Mouse (Mus musculus) testis, adult 2 months (tissue): ENCODE measurements around the gene Gorab. TPM values are rescaled to one million over a fixed set of nuclear protein-coding genes. Genes with fewer than 3 reads are reported as not detected.

ENCODE experiments used
- H3K27ac ChIP-seq: fragments of 200-500 bp; 2 replicates; pipeline ENCODE4 v1.5.1; 2012; ENCODE audit warnings: low read depth, low read length; ENCODE audit not compliant: control insufficient read depth, insufficient read depth
- H3K27me3 ChIP-seq: fragments of 200-500 bp; 2 replicates; pipeline ENCODE4 v1.6.1; 2012; ENCODE audit warnings: mild to moderate bottlenecking, low read length, moderate library complexity; ENCODE audit not compliant: control insufficient read depth, insufficient read depth
- H3K36me3 ChIP-seq: fragments of 200-500 bp; 2 replicates; pipeline ENCODE4 v1.6.1; 2012; ENCODE audit warnings: mild to moderate bottlenecking, low read length; ENCODE audit not compliant: control insufficient read depth, insufficient read depth
- H3K4me1 ChIP-seq: fragments of 200-500 bp; 2 replicates; pipeline ENCODE4 v1.6.1; 2012; ENCODE audit warnings: low read length; ENCODE audit not compliant: control insufficient read depth, insufficient read depth
- H3K4me3 ChIP-seq: fragments of 200-500 bp; 2 replicates; pipeline ENCODE4 v1.5.1; 2012; ENCODE audit warnings: low read depth, mild to moderate bottlenecking, low read length, moderate library complexity, mixed read lengths; ENCODE audit not compliant: control insufficient read depth
- CTCF ChIP-seq: fragments of 200-500 bp; IDR thresholded peaks from 2 replicates; pipeline ENCODE4 v1.5.1; 2012; ENCODE audit warnings: low read depth, mild to moderate bottlenecking, inconsistent platforms, low read length, moderate library complexity; ENCODE audit not compliant: control insufficient read depth, insufficient read depth, insufficient replicate concordance
- POLR2A ChIP-seq: fragments of 200-500 bp; IDR thresholded peaks from 2 replicates; pipeline ENCODE4 v1.6.1; 2012; ENCODE audit warnings: low read depth, mild to moderate bottlenecking, inconsistent platforms, low read length, moderate library complexity; ENCODE audit not compliant: control insufficient read depth
- polyA plus RNA-seq: library from polyadenylated mRNA; depleted of rRNA; stranded (reverse); fragments of >200 nt; gene quantifications from 2 replicates; pipeline ENCODE4 v1.2.3, GENCODE M21; 2012

The Gorab gene
- polyA plus RNA-seq, 1 experiment, result 2.6 TPM

- Histone ChIP-seq H3K4me3 (no peak overlapping the region), H3K27ac (no peak overlapping the region), H3K27me3 (no peaks in the 10 kb centered on the region), H3K4me1 (peaks cover 5% of the 10 kb centered on the region), H3K36me3 (no peaks in the 10 kb centered on the region)
- TF ChIP-seq POLR2A (no peak), CTCF (no peak)
Observed at GRCm38 (mm10) chr1:163376818-163377581, 26.5 kb downstream of the Gorab start.

- Histone ChIP-seq H3K27ac (no peak overlapping the region), H3K27me3 (no peaks in the 10 kb centered on the region), H3K4me3 (no peak overlapping the region), H3K36me3 (no peaks in the 10 kb centered on the region), H3K4me1 (no peaks in the 10 kb centered on the region)
- TF ChIP-seq POLR2A, result no peak
- no peak for TF ChIP-seq CTCF
Observed at GRCm38 (mm10) chr1:163374455-163374854, 29.0 kb downstream of the Gorab start.

DNA sequence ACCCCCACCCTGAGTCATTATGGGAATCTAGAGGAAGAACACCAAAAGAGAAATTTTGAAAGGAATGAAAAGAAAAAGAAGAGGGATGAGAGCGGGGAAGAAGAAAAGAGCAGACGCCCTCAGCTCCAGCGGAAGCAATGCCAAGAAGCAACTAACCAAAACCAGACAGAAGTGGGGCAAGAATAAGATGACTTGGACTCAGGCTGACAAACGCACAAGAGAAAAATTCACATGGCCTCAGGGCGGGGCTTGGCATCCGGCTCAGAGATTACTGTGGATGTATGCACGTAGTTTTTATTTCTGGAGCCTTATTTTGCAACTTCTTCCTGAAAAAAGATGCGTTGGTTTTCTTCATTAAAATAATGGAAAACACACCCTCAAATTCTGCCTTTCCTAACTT, 41.3 kb downstream of the Gorab start:
- Histone ChIP-seq H3K27me3 (no peaks in the 10 kb centered on the region), H3K27ac (no peak overlapping the region), H3K4me3 (no peak overlapping the region), H3K4me1 (peaks cover 3% of the 10 kb centered on the region), H3K36me3 (no peaks in the 10 kb centered on the region)
- TF ChIP-seq POLR2A, result no peak
- TF ChIP-seq CTCF, result no peak

DNA sequence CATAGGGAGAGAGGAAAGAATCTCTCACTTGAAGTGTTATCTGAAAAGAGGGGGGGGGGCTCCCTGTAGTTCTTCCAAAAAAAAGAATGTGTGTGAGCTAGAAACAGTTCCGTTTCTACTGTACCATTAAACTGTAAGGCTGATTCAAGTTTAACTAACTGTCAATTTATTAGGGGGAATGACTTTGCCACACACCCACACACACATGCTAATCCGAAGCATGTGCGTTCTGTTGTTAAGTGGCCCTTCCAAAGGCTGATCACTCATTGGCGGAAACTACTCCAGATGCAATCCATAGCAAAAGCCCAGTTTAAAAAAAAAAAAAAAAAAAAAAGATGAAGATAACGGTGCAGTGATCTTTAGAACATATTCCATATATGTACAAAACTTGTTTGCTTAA, 42.1 kb downstream of the Gorab start:
- Histone ChIP-seq H3K4me1 (peaks cover 3% of the 10 kb centered on the region), H3K27ac (no peak overlapping the region), H3K27me3 (no peaks in the 10 kb centered on the region), H3K4me3 (no peak overlapping the region), H3K36me3 (no peaks in the 10 kb centered on the region)
- no peak for TF ChIP-seq POLR2A
- no peak for TF ChIP-seq CTCF

DNA sequence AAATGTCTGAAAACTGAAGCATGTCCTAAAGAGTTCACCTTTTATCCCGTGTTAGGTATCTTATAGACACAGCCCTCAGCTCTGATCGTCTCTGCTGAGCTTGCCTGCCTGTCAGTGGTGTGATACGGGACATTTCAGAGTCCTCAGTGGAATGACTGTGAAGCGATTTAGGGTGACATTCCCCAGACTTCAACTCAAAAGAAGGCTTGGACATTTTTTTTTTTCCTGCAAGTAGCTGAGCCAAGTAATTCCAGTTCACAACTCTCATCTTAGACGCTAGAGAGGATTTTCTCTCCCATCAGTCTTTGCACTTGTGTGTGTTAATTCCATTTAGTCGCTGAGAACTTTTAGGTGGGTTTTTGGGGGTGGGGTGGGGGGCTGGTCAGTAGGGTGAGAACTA, 42.7 kb downstream of the Gorab start:
- Histone ChIP-seq H3K27ac (no peak overlapping the region), H3K4me3 (no peak overlapping the region), H3K36me3 (no peaks in the 10 kb centered on the region), H3K4me1 (peaks cover 3% of the 10 kb centered on the region), H3K27me3 (no peaks in the 10 kb centered on the region)
- TF ChIP-seq POLR2A, result no peak

DNA sequence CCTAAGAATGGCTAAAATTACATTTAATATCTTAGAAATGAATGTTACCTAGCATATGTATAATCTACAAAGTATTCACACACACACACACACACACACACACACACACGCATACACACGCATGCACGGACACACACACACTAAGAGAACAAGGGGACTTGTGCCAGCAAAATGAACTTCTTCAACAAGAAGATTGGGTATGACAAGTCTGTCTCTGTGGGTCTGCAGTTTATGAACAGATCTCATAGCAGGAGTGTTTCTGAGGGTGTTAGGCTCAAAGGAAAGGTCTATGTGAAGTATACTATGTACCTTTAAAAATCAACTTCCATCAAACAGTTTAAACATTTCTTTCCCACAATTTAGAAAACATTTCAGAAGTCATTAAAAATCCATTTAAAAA, 43.9 kb downstream of the Gorab start:
- no peak for TF ChIP-seq CTCF
- TF ChIP-seq POLR2A, result no peak
- H3K36me3 ChIP-seq, result no peaks in the 10 kb centered on the region
- H3K4me1 ChIP-seq, result peaks cover 3% of the 10 kb centered on the region
- no peak overlapping the region for H3K4me3 ChIP-seq
- no peak overlapping the region for H3K27ac ChIP-seq
- no peaks in the 10 kb centered on the region for H3K27me3 ChIP-seq

- no peak overlapping the region for H3K27ac ChIP-seq
- TF ChIP-seq POLR2A (no peak), CTCF (no peak)
- H3K36me3 ChIP-seq, result no peaks in the 10 kb centered on the region
- H3K4me3 ChIP-seq, result no peak overlapping the region
- no peaks in the 10 kb centered on the region for H3K27me3 ChIP-seq
- peaks cover 3% of the 10 kb centered on the region for H3K4me1 ChIP-seq
Observed at GRCm38 (mm10) chr1:163358165-163358564, 45.3 kb downstream of the Gorab start.

GRCm38 (mm10) chr1:163357733-163358132, 45.7 kb downstream of the Gorab start:
- no peaks in the 10 kb centered on the region for H3K27me3 ChIP-seq
- peaks cover 3% of the 10 kb centered on the region for H3K4me1 ChIP-seq
- no peak overlapping the region for H3K27ac ChIP-seq
- TF ChIP-seq CTCF (no peak), POLR2A (no peak)
- H3K4me3 ChIP-seq, result no peak overlapping the region
- H3K36me3 ChIP-seq, result no peaks in the 10 kb centered on the region
